Mouse (Mus musculus): ENCODE measurements around the gene Nkapd1. TPM values are rescaled to one million over a fixed set of nuclear protein-coding genes. Genes with fewer than 3 reads are reported as not detected.

Gene Nkapd1
- total RNA-seq, 2 experiments from 2014 or later, result 20.8 to 22.1 TPM

GRCm38 (mm10) chr9:50590856-50591518, 26.3 kb downstream of the Nkapd1 start:
- Histone ChIP-seq H3K27ac (no peak overlapping the region), H3K4me3 (no peak overlapping the region)
- no peak for DNase-seq (ENCODE audit: low spot score in 2 of 2)
- TF ChIP-seq CTCF (conservative IDR thresholded peaks at IDR 0.05), result no peak

DNA sequence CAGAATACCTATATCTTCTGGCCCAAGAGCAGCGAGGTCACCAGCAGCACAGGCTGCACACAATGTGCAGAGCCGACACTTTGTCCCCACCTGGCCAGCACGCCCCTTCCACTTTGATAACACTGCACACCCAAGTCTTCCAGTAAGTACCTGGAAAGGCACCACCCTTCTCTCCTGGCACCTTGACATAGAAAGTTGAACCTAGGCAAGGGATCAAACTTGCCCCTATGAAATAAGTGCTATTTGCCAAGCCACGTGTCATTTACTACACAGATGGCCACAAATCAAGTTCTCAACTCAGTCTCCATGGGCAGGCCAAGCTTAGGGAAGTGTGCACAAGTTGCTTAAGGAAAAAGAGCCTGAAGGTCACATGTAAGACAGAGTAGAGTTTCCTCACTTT, 30.3 kb downstream of the Nkapd1 start:
- H3K27ac ChIP-seq, result no peak overlapping the region
- TF ChIP-seq CTCF (conservative IDR thresholded peaks at IDR 0.05), result no peak
- DNase-seq (ENCODE audit: low spot score in 2 of 2), result no peak
- no peak overlapping the region for H3K4me3 ChIP-seq

DNA sequence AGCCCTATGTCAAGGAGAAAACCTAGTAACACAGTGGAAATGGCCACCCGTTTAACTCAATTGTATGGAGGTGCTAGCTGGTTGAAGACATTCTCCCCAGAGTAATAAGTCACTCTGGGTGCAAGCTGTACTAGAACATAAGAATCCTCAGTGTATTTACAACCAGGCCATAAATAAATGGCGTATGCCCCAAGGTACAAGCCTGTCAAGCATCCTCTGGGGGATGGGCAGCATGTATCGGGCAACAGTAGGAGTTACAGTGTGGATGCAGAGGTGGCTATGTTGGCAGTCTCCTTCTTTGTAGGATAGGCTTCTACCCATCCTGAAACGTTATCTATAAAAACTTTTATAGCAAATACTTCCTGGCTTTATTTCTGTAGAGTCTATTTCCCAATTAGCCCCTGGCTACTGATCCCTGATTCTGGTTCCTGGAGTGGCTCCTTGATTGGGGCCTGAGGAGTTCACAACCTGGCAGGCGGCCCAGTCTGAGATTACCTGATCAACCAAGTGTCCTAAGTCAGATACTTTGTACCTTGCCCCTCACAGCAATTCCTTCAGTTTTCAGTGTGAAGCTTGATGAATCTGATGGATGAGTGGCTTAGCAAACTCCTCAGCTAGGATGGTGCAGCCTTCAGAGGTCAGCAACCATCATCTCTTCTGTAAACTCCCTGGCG, 32.0 kb downstream of the Nkapd1 start:
- DNase-seq (ENCODE audit: low spot score in 2 of 2), result no peak
- Histone ChIP-seq H3K27ac (no peak overlapping the region), H3K4me3 (no peak overlapping the region)
- TF ChIP-seq CTCF (conservative IDR thresholded peaks at IDR 0.05), result no peak

GRCm38 (mm10) chr9:50580370-50580769, 36.9 kb downstream of the Nkapd1 start:
- H3K27ac ChIP-seq, result no peak overlapping the region
- DNase-seq (ENCODE audit: low spot score in 2 of 2), result no peak
- TF ChIP-seq CTCF (conservative IDR thresholded peaks at IDR 0.05), result no peak
- no peak overlapping the region for H3K4me3 ChIP-seq

GRCm38 (mm10) chr9:50569599-50570525, 47.4 kb downstream of the Nkapd1 start:
- TF ChIP-seq CTCF (conservative IDR thresholded peaks at IDR 0.05), result no peak
- H3K4me3 ChIP-seq, result no peak overlapping the region
- no peak for DNase-seq (ENCODE audit: low spot score in 2 of 2)
- H3K27ac ChIP-seq, result no peak overlapping the region

GRCm38 (mm10) chr9:50567881-50568280, 49.4 kb downstream of the Nkapd1 start:
- no peak overlapping the region for H3K4me3 ChIP-seq
- TF ChIP-seq CTCF (conservative IDR thresholded peaks at IDR 0.05), result no peak
- H3K27ac ChIP-seq, result no peak overlapping the region

DNA sequence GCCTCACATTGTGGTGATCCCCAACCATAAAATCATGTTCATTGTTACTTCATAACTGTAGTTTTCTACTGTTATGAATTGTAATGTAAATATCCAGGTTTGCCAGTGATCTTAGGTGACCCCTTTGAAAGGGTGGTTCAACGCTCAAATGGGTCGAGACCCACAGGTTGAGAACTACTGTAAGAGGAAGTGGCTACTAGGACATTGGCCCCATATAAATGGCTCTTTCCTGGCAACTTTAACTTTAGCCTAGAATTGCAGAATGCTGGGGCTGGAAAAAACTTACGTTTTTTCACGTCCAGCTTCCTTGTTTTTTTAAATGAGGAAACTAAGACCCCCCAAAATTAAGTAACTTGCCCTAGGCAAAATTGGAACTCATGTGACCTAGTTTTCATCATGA, 49.9 kb downstream of the Nkapd1 start:
- no peak for DNase-seq (ENCODE audit: low spot score in 2 of 2)
- TF ChIP-seq CTCF (conservative IDR thresholded peaks at IDR 0.05), result no peak
- no peak overlapping the region for H3K4me3 ChIP-seq
- no peak overlapping the region for H3K27ac ChIP-seq

More at GRCm38 (mm10) chr9:50567881-50568280, 49.4 kb downstream of the Nkapd1 start:
- no peak for DNase-seq (ENCODE audit: low spot score in 2 of 2)

- no peak for DNase-seq (ENCODE audit: low spot score in 2 of 2)
- 0 out of 2 replicates have a peak overlapping the region, but pooled peaks have one; percentile 4 for H3K27ac ChIP-seq
- TF ChIP-seq CTCF (conservative IDR thresholded peaks at IDR 0.05), result no peak
- H3K4me3 ChIP-seq, result no peak overlapping the region
Observed at GRCm38 (mm10) chr9:50565940-50566339, 51.3 kb downstream of the Nkapd1 start.

DNA sequence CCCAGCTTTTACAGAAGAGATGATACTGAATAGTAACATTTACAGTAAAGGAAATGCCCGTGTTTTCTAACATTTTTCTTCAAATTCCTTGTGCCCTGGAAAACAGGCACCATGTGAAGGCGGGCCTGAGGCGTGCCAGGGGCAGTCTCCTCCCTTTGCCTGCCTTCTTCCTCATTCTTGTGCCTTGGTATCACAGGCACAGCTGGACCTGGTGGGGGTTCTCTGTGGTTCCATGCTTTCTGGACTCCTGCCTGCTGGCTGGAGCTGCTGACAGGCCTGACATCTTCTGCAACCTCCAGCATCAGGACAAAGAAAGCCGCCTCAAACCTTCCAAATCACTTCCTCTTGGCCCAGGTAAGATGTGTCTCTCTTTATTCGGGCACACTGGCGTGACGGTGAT, 52.1 kb downstream of the Nkapd1 start:
- no peak for TF ChIP-seq CTCF (conservative IDR thresholded peaks at IDR 0.05)
- DNase-seq (ENCODE audit: low spot score in 2 of 2), result no peak
- Histone ChIP-seq H3K27ac (no peak overlapping the region), H3K4me3 (no peak overlapping the region)

- H3K27ac ChIP-seq, result no peak overlapping the region
- TF ChIP-seq CTCF (conservative IDR thresholded peaks at IDR 0.05), result no peak
- no peak overlapping the region for H3K4me3 ChIP-seq
- no peak for DNase-seq (ENCODE audit: low spot score in 2 of 2)
Observed at GRCm38 (mm10) chr9:50561918-50562360, 55.3 kb downstream of the Nkapd1 start.

DNA sequence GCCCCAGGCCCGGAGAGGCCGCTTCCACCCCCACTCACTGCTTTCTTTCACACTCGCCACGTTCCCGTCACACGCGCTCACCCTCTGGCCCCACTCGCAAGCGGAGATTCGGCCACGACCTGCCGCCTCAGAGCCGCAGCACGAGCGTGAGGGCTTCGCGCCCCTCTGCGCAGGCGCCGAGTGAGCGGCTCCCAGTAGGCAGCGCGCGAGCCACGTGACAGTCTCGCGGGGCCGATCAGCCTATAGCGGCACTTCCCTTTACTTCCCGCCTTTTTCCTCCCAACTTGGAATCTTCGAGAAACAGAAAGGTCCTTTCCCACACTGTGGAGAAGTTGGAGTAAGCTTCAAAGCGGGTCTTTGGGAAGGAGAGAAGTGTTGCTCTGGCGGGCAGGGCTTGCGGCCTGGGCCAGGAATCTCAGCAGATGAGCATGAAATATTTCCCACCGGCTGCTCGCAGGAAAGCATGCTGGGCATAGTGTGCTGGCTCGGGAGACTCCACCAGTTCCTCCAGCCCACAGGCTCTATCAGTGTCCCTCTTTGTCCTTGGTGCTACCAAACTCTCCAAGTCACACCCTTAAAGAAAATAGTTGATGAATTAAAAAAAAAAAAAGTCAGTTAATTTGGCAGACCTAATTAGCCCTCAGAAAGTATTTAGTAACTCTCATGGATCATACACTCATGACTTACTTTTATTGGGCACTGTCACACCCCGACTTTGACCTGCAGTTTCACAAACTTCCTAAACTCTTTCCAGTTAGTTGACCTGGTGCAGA, 55.9 kb downstream of the Nkapd1 start, which contains the start of gene Tex12:
TSS of gene Tex12 (minus strand) at position 181 of the 773 bp plus-strand sequence.
- no peak for TF ChIP-seq CTCF (conservative IDR thresholded peaks at IDR 0.05)

More for the DNA sequence above, 55.9 kb downstream of the Nkapd1 start, which contains the start of gene Tex12:
- Histone ChIP-seq H3K4me3 (no peak within 1 kb of the TSS), H3K27ac (no peak within 1 kb of the TSS)
- DNase-seq (ENCODE audit: low spot score in 2 of 2), result no peak

Other genes with a start within 250 kb of the Nkapd1 start
- not detected for gene Plet1, start 122.9 kb downstream of the Nkapd1 start, total RNA-seq (2021)
- 10 to 100 TPM; 36.5 to 42.5 TPM for gene Pts, start 88.7 kb downstream of the Nkapd1 start, total RNA-seq (2021)
- 10 to 100 TPM; 25.3 to 25.9 TPM for gene Il18, start 62.6 kb downstream of the Nkapd1 start, total RNA-seq (2021)
- 1 to 10 TPM; 3.8 to 3.9 TPM for gene Bco2, start 62.3 kb downstream of the Nkapd1 start, total RNA-seq (2021)
- gene Tex12, start 56.1 kb downstream of the Nkapd1 start, total RNA-seq (2021), result not detected
- gene Sdhd, start 13.7 kb downstream of the Nkapd1 start, total RNA-seq (2021), result 100 to 1,000 TPM; 109 to 112 TPM
- gene Timm8b, start 13.6 kb downstream of the Nkapd1 start, total RNA-seq (2021), result 100 to 1,000 TPM; 206 to 234 TPM
- gene Pih1d2, start 143 bp downstream of the Nkapd1 start, total RNA-seq (2021), result 1 to 10 TPM; 2.3 to 2.7 TPM
- 100 to 1,000 TPM; 131 to 136 TPM for gene Dlat, start 42.3 kb upstream of the Nkapd1 start, total RNA-seq (2021)
- 10 to 100 TPM; 80.1 to 87.4 TPM for gene Dixdc1, start 122.1 kb upstream of the Nkapd1 start, total RNA-seq (2021)
- gene 2310030G06Rik, start 129.1 kb upstream of the Nkapd1 start, total RNA-seq (2021), result 1 to 10 TPM in 1 of 2 experiments, under 1 TPM in 1; 0.87 to 1.9 TPM
- gene Cryab, start 133.9 kb upstream of the Nkapd1 start, total RNA-seq (2021), result 100 to 1,000 TPM; 117 to 119 TPM
- under 1 TPM; 0.51 to 0.79 TPM for gene Hspb2, start 134.9 kb upstream of the Nkapd1 start, total RNA-seq (2021)
- gene Fdxacb1, start 150.8 kb upstream of the Nkapd1 start, total RNA-seq (2021), result 1 to 10 TPM; 5.5 to 6.3 TPM
- gene Alg9, start 157.6 kb upstream of the Nkapd1 start, total RNA-seq (2021), result 10 to 100 TPM; 29.0 to 31.1 TPM
- 10 to 100 TPM; 29.6 to 30.2 TPM for gene 1110032A03Rik, start 158.1 kb upstream of the Nkapd1 start, total RNA-seq (2021)
- gene Ppp2r1b, start 227.8 kb upstream of the Nkapd1 start, total RNA-seq (2021), result 10 to 100 TPM; 14.9 to 18.1 TPM